Mouse (Mus musculus) mammary gland, adult 2 months (tissue): Measurements from ENCODE around the gene Tbx21. TPM values are rescaled to one million over a fixed set of nuclear protein-coding genes. Genes with fewer than 3 reads are reported as not detected.

Source experiments
- polyA plus RNA-seq: library from polyadenylated mRNA; depleted of rRNA; stranded (reverse); fragments of >200 nt; gene quantifications from 2 replicates; pipeline ENCODE4 v1.2.3, GENCODE M21; 2012; ENCODE audit warnings: low replicate concordance; rRNA removed

Tbx21 gene
- 1.8 and 4.5 TPM in 2 replicates for polyA plus RNA-seq

GRCm38 (mm10) chr11:97114671-97115601, at the start of gene Tbx21:
TSS of gene Tbx21 (minus strand) at chr11:97115331.

GRCm38 (mm10) chr11:97151343-97151801, 36.2 kb upstream of the Tbx21 start, which contains the start of gene Tbkbp1:
TSS of gene Tbkbp1 (minus strand) at chr11:97151495.

GRCm38 (mm10) chr11:97050216-97050943, 64.8 kb downstream of the Tbx21 start, which contains the start of gene Osbpl7:
TSS of gene Osbpl7 (plus strand) at chr11:97050628.

Other genes starting within 250 kb of the Tbx21 start
- gene Cdk5rap3, start 198.8 kb downstream of the Tbx21 start, polyA plus RNA-seq = 37.2 and 38.7 TPM in 2 replicates
- 7.6 and 11.5 TPM in 2 replicates for gene Prr15l, start 187.2 kb downstream of the Tbx21 start, polyA plus RNA-seq
- gene Pnpo, start 171.3 kb downstream of the Tbx21 start, polyA plus RNA-seq = 24.5 and 33.6 TPM in 2 replicates
- 15.6 and 27.4 TPM in 2 replicates for gene Sp2, start 132.4 kb downstream of the Tbx21 start, polyA plus RNA-seq
- 1.4 and 2.4 TPM in 2 replicates for gene Sp6, start 101.9 kb downstream of the Tbx21 start, polyA plus RNA-seq
- 11.8 and 14.6 TPM in 2 replicates for gene Scrn2, start 85.4 kb downstream of the Tbx21 start, polyA plus RNA-seq
- gene Lrrc46, start 73.9 kb downstream of the Tbx21 start, polyA plus RNA-seq = 0.19 and 0.57 TPM in 2 replicates
- 110 and 130 TPM in 2 replicates for gene Mrpl10, start 73.8 kb downstream of the Tbx21 start, polyA plus RNA-seq
- gene Osbpl7, start 64.7 kb downstream of the Tbx21 start, polyA plus RNA-seq = 15.0 and 19.1 TPM in 2 replicates
- 22.1 and 52.2 TPM in 2 replicates for gene Tbkbp1, start 36.2 kb upstream of the Tbx21 start, polyA plus RNA-seq
- 20.7 and 33.5 TPM in 2 replicates for gene Kpnb1, start 72.5 kb upstream of the Tbx21 start, polyA plus RNA-seq
- gene Npepps, start 165.3 kb upstream of the Tbx21 start, polyA plus RNA-seq = 20.0 and 23.4 TPM in 2 replicates
- 9.2 and 19.3 TPM in 2 replicates for gene Mrpl45, start 200.4 kb upstream of the Tbx21 start, polyA plus RNA-seq
- 0.07 TPM in 2 replicates for gene Gpr179, start 236.7 kb upstream of the Tbx21 start, polyA plus RNA-seq
- gene Socs7, start 247.2 kb upstream of the Tbx21 start, polyA plus RNA-seq = 7.9 and 11.8 TPM in 2 replicates